26 mouse cellular contexts compared by ENCODE assay signal in genomic region chr2:45925791-45926480, GRCm38 (mm10).
DNase-seq lines count a peak whose midpoint lies in the region; ATAC-seq lines count a peak whose summit lies in the region.
"Had no signal": no experiment of that assay in that cellular context is flagged by ENCODE, and none has a peak within 500 bp of the region (broad histone marks: within the 10 kb centered on the region; RNA-seq: fewer than 3 reads in every experiment).

No protein-coding gene starts in this region.

- H3K4me1 ChIP-seq in heart, embryonic 11.5 days (ENCODE audit: control insufficient read depth, insufficient read depth, low read length): no peaks in the 10 kb centered on the region
- no peaks in the 10 kb centered on the region for H3K4me1 ChIP-seq in midbrain, embryonic 10.5 days
- H3K4me1 ChIP-seq: embryonic facial prominence, embryonic 12.5 days; heart, embryonic 13.5 days; hindbrain, embryonic 12.5 days; kidney, embryonic 15.5 days; limb, embryonic 13.5 days; liver, embryonic 12.5 days; midbrain, embryonic 12.5 days had no signal

- H3K4me2 ChIP-seq in heart, embryonic 11.5 days: no peak overlapping the region
- H3K4me2 ChIP-seq: embryonic facial prominence, embryonic 12.5 days; heart, embryonic 13.5 days; hindbrain, embryonic 12.5 days; kidney, embryonic 15.5 days; limb, embryonic 13.5 days; liver, embryonic 12.5 days; midbrain, embryonic 12.5 days had no signal

- H3K27me3 ChIP-seq in heart, embryonic 11.5 days (ENCODE audit: control insufficient read depth, insufficient read depth, low read length): no peaks in the 10 kb centered on the region
- H3K27me3 ChIP-seq in midbrain, embryonic 10.5 days (ENCODE audit: low read depth, poor library complexity, severe bottlenecking): no peaks in the 10 kb centered on the region
- H3K27me3 ChIP-seq: embryonic facial prominence, embryonic 12.5 days; heart, embryonic 13.5 days; hindbrain, embryonic 12.5 days; kidney, embryonic 15.5 days; limb, embryonic 13.5 days; liver, embryonic 12.5 days; midbrain, embryonic 12.5 days had no signal

- no peak overlapping the region for H3K27ac ChIP-seq in heart, embryonic 11.5 days (ENCODE audit: low read depth, low read length)
- no peak overlapping the region for H3K27ac ChIP-seq in midbrain, embryonic 10.5 days (replicated peaks)
- H3K27ac ChIP-seq: embryonic facial prominence, embryonic 12.5 days; heart, embryonic 13.5 days; hindbrain, embryonic 12.5 days; kidney, embryonic 15.5 days; limb, embryonic 13.5 days; liver, embryonic 12.5 days; midbrain, embryonic 12.5 days had no signal

- 69% methylated on average over 7 of the region's 7 CpGs for WGBS in heart, embryonic 11.5 days (ENCODE audit: insufficient replicate concordance)
- 81% methylated on average over 7 of the region's 7 CpGs for WGBS in midbrain, embryonic 10.5 days

- no peak for ATAC-seq in heart, embryonic 11.5 days (replicated peaks; ENCODE audit: insufficient number of reproducible peaks, low FRiP score, low TSS enrichment)
- ATAC-seq: forebrain, postnatal 0 days; intestine, postnatal 0 days; liver, embryonic 12.5 days had no signal

- DNase-seq in frontal cortex, adult 2 months (ENCODE audit: extremely low spot score in 1 of 2, low spot score in 1 of 2): peak; percentile 14 to 53
- no peak for DNase-seq in frontal cortex, postnatal 14 days (ENCODE audit: low spot score in 2 of 2)
- peak; percentile 15 to 27 for DNase-seq in right cerebral cortex, adult 2 months (ENCODE audit: low spot score in 2 of 2)
- no peak for DNase-seq in right cerebral cortex, postnatal 14 days
- DNase-seq in left cerebral cortex, adult 8-10 months (ENCODE audit: low spot score in 2 of 2): peak; percentile 4 to 25
- DNase-seq in telencephalon, adult 2 months (ENCODE audit: low read depth, low spot score): peak; percentile 85
- DNase-seq in midbrain, embryonic 10.5 days (ENCODE audit: low spot score): no peak
- DNase-seq: cerebellum, adult 18-20 months; cerebellum, postnatal 14 days; forebrain, postnatal 0 days; gastrocnemius, postnatal 10 days; heart, postnatal 14 days; kidney, postnatal 4 days; lung, adult 2 months; lung, postnatal 14 days; thymus, adult 2 months; thymus, postnatal 4 days had no signal

- H3K9ac ChIP-seq in heart, embryonic 11.5 days (ENCODE audit: low read depth, low read length): no peak overlapping the region
- H3K9ac ChIP-seq: embryonic facial prominence, embryonic 12.5 days; forebrain, postnatal 0 days; heart, embryonic 13.5 days; hindbrain, embryonic 12.5 days; kidney, embryonic 15.5 days; limb, embryonic 13.5 days; liver, embryonic 12.5 days; midbrain, embryonic 12.5 days had no signal

- no peaks in the 10 kb centered on the region for H3K9me3 ChIP-seq in heart, embryonic 11.5 days (replicated peaks; ENCODE audit: control insufficient read depth, low read length)
- H3K9me3 ChIP-seq in midbrain, embryonic 10.5 days (replicated peaks): no peaks in the 10 kb centered on the region
- H3K9me3 ChIP-seq: embryonic facial prominence, embryonic 12.5 days; heart, embryonic 13.5 days; hindbrain, embryonic 12.5 days; kidney, embryonic 15.5 days; limb, embryonic 13.5 days; liver, embryonic 12.5 days; midbrain, embryonic 12.5 days had no signal

- no peaks in the 10 kb centered on the region for H3K36me3 ChIP-seq in heart, embryonic 11.5 days (ENCODE audit: control insufficient read depth, insufficient read depth, low read length)
- H3K36me3 ChIP-seq in midbrain, embryonic 10.5 days: no peaks in the 10 kb centered on the region
- H3K36me3 ChIP-seq: embryonic facial prominence, embryonic 12.5 days; heart, embryonic 13.5 days; hindbrain, embryonic 12.5 days; kidney, embryonic 15.5 days; limb, embryonic 13.5 days; liver, embryonic 12.5 days; midbrain, embryonic 12.5 days had no signal

- no peak overlapping the region for H3K4me3 ChIP-seq in heart, embryonic 11.5 days (ENCODE audit: low read depth, low read length)
- no peak overlapping the region for H3K4me3 ChIP-seq in midbrain, embryonic 10.5 days
- H3K4me3 ChIP-seq: embryonic facial prominence, embryonic 12.5 days; heart, embryonic 13.5 days; hindbrain, embryonic 12.5 days; kidney, embryonic 15.5 days; limb, embryonic 13.5 days; liver, embryonic 12.5 days; midbrain, embryonic 12.5 days had no signal

Comparison
In these comparisons a context has a peak if more than half of its experiments do, and no peak if none do; other contexts are left out.
1. DNase-seq: peak in frontal cortex, adult 2 months (2 of 2), right cerebral cortex, adult 2 months (2 of 2), left cerebral cortex, adult 8-10 months (2 of 2) and telencephalon, adult 2 months (single experiment); none in frontal cortex, postnatal 14 days (0 of 2), right cerebral cortex, postnatal 14 days (single experiment) and midbrain, embryonic 10.5 days (single experiment).